Mouse (Mus musculus): ENCODE measurements around the gene Tmem115.

The Tmem115 gene

DNA sequence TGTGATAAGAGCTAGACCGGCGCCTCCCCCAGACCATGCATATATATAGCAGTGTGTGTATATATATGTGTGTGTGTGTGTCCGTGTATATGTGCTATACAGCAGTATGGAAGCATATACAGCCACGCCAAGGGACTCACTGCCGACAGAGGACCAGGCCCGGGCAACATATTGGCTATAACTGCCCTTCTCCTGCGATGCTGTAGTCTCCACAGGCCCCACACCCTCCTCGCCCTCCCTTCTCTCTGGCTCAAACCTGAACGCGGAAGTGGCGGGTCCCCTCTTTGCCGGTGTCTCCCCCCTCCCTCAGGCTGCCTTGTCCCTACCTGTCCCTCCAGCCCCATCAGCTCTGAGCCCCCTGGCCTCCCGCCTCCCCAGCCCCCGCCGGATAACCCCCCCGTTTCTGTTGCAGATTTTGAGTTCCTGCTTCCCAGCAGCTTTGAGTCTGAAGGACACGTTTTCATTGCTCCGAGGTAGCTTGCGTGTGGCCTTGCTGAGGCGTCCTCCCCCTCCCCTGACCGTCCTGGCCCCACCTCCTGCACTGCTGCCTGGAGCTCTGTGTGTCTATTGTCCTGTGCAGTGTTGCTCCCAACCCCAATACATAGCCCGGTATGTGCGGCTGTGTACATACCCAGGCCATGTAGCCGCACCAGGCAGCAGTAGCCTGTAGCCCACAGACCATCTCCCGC, 11.9 kb upstream of the Tmem115 start:
- no peak for DNase-seq (ENCODE audit: low spot score)

DNA sequence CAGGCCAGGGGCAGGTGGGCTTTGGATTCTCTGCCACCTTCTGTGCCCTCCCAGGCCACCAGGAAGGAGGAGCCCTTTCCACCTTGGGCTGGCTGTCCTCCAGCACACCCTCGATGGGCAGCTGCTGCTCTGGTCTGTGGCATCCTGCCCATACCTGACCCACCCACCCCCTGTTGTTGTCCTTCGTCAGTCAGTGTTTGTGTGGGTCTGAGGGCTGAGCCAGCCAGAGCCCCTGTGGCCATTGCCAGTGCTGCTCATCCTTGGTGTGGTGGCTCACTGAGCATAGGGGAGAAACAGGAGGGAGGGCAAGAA, 11.4 kb upstream of the Tmem115 start:
- DNase-seq (ENCODE audit: low spot score) = no peak

DNA sequence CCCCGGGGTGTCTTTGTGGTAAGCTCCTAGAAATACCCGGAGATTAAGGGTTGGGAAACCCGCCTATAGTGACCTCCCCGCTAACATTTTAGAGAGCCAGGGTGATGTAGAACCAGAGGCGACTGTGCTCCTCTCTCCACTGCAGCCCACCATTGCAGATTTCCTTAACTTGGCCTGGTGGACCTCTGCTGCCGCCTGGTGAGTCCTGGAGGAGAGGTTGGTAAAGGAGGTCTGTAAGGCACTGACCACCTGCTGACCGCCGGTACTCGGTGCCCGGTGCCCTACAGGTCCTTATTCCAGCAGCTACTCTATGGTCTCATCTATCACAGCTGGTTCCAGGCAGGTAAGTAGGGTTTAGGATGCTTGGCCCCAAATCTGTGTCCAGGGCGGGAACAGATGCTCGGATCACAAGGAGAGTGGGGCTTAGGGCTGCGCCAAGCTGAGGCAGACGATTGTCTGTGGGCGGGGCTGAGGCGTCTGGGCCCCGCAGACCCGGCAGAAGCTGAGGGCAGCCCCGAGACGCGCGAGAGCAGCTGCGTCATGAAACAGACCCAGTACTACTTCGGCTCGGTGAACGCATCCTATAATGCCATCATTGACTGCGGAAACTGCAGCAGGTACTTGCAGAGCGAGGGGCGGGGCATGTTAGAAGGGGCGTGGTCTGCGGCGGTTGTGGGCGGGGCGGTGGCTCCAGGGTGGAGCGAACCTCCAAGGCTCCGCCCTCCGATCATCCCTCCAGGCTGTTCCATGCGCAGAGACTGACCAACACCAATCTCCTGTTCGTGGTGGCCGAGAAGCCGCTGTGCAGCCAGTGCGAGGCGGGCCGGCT, 7.3 kb upstream of the Tmem115 start:
- DNase-seq (ENCODE audit: low spot score) = no peak

DNA sequence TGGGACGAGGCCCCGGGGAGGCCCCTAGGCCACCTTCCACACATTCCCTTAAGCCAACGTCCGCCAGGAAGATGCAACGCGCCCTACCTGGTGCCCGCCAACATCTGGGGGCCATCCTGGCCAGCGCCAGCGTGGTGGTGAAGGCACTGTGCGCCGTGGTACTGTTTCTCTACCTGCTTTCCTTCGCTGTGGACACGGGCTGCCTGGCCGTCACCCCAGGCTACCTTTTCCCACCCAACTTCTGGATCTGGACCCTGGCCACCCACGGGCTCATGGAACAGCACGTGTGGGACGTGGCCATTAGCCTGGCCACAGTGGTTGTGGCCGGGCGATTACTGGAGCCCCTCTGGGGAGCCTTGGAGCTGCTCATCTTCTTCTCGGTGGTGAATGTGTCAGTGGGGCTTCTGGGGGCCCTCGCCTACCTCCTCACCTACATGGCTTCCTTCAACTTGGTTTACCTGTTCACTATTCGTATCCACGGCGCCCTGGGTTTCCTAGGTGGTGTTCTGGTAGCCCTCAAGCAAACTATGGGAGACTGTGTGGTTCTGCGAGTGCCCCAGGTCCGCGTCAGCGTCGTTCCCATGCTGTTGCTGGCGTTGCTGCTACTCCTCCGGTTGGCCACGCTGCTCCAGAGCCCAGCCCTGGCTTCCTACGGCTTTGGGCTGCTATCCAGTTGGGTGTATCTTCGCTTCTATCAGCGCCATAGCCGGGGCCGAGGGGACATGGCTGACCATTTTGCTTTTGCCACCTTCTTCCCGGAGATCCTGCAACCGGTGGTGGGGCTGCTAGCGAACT, 860 bp downstream of the Tmem115 start:
- no peak for DNase-seq (ENCODE audit: low spot score)

- no peak for DNase-seq (ENCODE audit: low spot score)
Measured at GRCm38 (mm10) chr9:107538231-107538630, 4.5 kb downstream of the Tmem115 start.

- no peak for DNase-seq (ENCODE audit: low spot score)
Measured at GRCm38 (mm10) chr9:107538711-107539110, 5.0 kb downstream of the Tmem115 start.

GRCm38 (mm10) chr9:107539940-107540339, 6.2 kb downstream of the Tmem115 start:
- DNase-seq (ENCODE audit: low spot score) = no peak

DNA sequence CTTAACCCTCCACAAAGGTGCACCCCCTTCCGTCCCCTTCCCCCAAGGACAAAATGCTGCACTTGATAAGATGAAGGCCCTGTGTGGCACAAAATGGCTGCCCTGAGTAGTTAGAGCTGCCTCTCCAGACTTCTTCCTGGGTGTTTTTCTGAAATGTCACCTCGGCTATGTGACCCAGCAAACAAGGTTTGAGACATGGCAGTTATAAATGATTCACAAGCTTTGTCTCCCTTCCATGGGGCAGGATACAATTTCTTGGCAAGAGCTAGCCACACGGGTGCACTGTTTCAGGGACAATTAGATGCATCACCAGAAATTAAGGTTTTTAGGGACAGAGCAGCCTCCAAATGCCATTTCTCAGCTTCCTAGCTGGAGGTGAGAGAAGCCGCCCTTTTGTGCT, 6.7 kb downstream of the Tmem115 start:
- DNase-seq (ENCODE audit: low spot score) = no peak

GRCm38 (mm10) chr9:107541005-107541404, 7.3 kb downstream of the Tmem115 start:
- DNase-seq (ENCODE audit: low spot score) = no peak

DNA sequence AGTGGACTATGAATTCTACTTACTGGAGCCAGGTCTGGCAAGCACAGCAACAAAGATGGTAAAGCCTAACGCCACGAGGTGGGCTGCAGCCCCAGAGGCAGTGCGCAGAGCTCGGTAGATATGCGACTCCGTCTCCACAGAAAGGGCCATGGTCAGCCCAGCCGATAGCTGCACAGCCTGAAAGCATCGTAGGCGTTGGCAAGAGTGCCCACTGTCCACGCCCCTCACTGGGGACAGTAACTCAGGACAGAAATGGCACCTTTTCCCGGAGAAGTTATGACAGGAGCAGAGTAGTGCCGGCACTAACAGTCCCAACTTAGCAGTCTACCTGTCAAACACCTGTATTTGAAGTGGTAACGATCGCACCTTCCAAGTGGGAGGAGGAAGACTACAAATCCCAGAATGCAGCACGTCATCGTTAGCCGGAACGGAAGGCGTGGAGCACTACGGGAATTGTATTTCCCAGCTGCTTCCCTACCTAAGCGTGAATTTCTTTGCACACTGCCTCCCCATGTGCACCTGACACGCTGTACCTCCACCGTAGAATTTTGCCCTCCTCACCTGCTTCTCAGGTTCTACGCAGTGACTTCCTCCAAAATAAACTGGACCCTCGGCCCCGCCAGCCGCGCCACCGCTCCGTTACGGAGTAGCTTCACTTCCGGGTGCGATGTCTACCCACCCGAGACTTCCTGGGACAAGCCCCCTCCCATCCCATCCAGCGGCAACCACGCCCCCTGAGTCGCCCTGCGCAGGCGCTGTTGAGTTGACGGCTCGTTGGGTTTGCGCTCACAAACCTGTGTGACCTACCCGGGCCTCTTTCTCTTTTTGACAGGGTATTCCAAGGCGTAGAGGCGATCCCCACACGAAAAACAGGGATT, 8.0 kb downstream of the Tmem115 start, which contains the start of the genes Cyb561d2 and Nprl2:
TSS of gene Cyb561d2 (minus strand) at position 720 of the 878 bp plus-strand sequence.
TSS of gene Nprl2 (plus strand) at position 753 of the 878 bp plus-strand sequence.
- peak; percentile 86 for DNase-seq (ENCODE audit: low spot score)

DNA sequence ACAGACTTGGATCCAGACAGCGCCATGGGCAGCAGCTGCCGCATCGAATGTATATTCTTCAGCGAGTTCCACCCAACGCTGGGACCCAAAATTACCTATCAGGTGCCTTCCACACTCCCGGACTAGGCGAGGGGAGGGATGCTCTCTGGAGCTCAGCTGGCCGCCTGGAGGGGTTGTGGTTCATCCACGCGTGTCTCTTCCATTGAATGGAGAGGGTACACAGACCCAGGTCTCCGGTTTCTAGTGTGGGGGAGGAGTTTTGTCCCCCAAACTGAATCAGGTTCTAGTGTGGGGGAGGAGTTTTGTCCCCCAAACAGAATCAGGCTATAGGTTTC, 8.6 kb downstream of the Tmem115 start:
- no peak for DNase-seq (ENCODE audit: low spot score)

DNA sequence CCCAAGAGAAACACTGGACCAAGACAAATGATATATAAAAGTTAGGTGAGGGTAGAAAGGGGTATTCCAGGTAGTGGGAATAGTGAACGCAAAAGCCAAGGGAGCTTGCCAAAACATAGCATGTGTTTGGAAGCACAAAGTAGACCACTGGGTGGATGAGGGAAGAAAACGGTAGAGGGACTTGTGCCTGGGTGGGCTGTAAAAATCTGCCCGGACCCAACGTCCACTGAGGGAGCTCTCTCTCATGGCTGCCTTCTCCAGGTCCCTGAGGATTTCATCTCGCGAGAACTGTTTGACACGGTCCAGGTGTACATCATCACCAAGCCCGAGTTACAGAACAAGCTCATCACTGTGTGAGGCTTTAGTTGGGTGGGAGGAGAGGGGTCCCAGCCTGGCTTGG, 9.0 kb downstream of the Tmem115 start:
- DNase-seq (ENCODE audit: low spot score) = no peak

- no peak for DNase-seq (ENCODE audit: low spot score)
Measured at GRCm38 (mm10) chr9:107543299-107543698, 9.6 kb downstream of the Tmem115 start.

DNA sequence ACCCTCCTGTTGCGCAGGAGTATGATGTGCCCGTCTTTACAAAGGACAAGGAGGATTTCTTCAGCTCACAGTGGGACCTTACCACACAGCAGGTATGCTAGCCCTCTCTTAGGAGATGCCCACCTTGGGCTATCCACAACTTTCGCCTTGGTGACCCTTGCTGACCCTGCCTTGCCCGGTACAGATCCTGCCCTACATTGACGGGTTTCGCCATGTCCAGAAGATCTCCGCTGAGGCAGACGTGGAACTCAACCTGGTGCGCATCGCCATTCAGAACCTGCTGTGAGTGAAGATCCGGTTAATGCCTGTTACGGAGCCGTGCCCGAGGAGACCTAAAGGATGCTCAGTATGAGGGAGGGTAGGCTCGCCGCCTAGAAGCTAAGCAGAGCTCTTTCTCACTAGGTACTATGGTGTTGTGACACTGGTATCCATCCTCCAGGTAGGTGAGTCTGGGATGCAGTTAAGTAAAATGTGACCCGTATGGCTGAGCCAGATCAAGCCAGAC, 10.5 kb downstream of the Tmem115 start:
- no peak for DNase-seq (ENCODE audit: low spot score)

DNA sequence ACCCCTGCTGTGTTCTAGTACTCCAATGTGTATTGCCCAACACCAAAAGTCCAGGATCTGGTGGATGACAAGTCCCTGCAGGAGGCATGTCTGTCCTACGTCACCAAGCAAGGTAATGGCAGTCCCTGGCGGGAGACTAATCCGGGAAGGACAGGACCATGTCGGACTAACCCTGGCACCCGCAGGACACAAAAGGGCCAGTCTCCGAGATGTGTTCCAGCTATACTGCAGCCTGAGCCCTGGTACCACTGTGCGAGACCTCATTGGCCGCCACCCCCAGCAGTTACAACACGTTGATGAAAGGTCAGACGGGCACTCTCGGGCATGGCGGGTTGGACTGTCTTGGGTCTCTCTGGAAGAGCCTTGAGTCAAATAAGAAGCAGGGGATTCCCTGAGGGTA, 11.0 kb downstream of the Tmem115 start:
- no peak for DNase-seq (ENCODE audit: low spot score)

- DNase-seq (ENCODE audit: low spot score) = no peak
Measured at GRCm38 (mm10) chr9:107545199-107545598, 11.5 kb downstream of the Tmem115 start.

DNA sequence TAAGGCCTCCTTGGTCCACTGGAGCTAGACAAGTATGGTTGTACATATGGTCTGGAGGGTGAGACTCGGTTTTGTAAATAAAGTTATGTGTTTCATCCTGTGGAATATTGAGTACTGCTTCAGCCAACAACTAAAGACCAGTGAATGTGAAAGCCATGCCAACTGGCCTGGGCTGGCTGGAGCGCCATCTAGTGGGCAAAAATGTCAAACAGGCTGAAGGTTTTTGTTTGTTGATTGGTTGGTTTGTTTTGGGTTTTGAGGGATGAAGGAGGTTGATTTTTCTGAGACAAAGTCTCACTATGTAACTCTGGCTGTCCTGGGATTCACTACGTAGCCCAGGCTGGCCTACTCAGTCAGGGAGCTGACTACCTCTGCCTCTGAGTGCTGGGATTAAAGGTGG, 11.9 kb downstream of the Tmem115 start:
- DNase-seq (ENCODE audit: low spot score) = no peak

DNA sequence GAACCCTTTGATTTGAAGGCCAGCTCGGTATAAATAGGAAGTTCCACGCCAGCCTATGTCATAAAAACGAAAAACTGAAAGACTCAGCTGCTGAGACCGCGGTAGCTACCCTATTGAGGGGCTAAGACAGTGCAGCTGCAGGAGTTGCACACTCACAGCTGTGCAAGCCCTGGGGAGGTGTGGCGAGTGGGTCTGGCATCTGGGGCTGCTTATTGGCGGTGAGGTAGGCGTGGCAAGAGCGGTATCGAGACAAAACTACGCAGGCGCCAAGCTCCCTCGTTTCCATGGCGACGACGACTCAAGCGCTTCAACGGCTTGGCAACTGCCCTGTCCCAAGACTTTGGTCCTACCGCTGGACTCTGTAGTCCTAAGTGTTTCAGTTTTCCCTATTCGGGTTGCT, 13.3 kb downstream of the Tmem115 start, which contains the start of gene Zmynd10:
TSS of gene Zmynd10 (plus strand) at position 273 of the 400 bp plus-strand sequence.
- DNase-seq (ENCODE audit: low spot score) = peak; percentile 80

GRCm38 (mm10) chr9:107547957-107548356, 14.2 kb downstream of the Tmem115 start:
- DNase-seq (ENCODE audit: low spot score) = no peak

GRCm38 (mm10) chr9:107548820-107549219, 15.1 kb downstream of the Tmem115 start:
- DNase-seq (ENCODE audit: low spot score) = no peak

- no peak for DNase-seq (ENCODE audit: low spot score)
Measured at GRCm38 (mm10) chr9:107549297-107550074, 15.7 kb downstream of the Tmem115 start.

Data from left cerebral cortex, adult 11 months (tissue).